Mouse (Mus musculus): ENCODE data around the gene Gpr180. TPM values are rescaled to one million over a fixed set of nuclear protein-coding genes. Genes with fewer than 3 reads are reported as not detected.

Gpr180 gene
- total RNA-seq, 4 experiments from 2014 or later = 18.2 to 22.9 (median 21.9) TPM

GRCm38 (mm10) chr14:118209642-118210041 lies 72.7 kb downstream of the Gpr180 start:
- DNase-seq (ENCODE audit: low spot score) = no peak

GRCm38 (mm10) chr14:118212188-118212804 lies 75.3 kb downstream of the Gpr180 start:
- no peak for DNase-seq (ENCODE audit: low spot score)

Other genes with a start within 250 kb of the Gpr180 start
- gene Dct, start 84.9 kb upstream of the Gpr180 start, total RNA-seq (2022) = 1 to 10 TPM; 1.2 to 6.4 (median 3.5) TPM
- 10 to 100 TPM in 1 of 4 experiments, 1 to 10 TPM in 3; 7.8 to 10.5 (median 9.2) TPM for gene Tgds, start 4.4 kb upstream of the Gpr180 start, total RNA-seq (2022)
- gene Sox21, start 99.9 kb downstream of the Gpr180 start, total RNA-seq (2022) = not detected
- not detected for gene Gm9376, start 129.8 kb downstream of the Gpr180 start, total RNA-seq (2022)

Measured in heart, adult 8-10 months (tissue).